Mouse (Mus musculus) yolk sac, embryonic 10.5 days (tissue): ENCODE measurements around the gene Stxbp5.

ENCODE experiments used
- DNase-seq: peaks from one replicate; pipeline ENCODE4 v3.0.0-alpha.2; 2017; ENCODE audit warnings: low spot score

The Stxbp5 gene

DNA sequence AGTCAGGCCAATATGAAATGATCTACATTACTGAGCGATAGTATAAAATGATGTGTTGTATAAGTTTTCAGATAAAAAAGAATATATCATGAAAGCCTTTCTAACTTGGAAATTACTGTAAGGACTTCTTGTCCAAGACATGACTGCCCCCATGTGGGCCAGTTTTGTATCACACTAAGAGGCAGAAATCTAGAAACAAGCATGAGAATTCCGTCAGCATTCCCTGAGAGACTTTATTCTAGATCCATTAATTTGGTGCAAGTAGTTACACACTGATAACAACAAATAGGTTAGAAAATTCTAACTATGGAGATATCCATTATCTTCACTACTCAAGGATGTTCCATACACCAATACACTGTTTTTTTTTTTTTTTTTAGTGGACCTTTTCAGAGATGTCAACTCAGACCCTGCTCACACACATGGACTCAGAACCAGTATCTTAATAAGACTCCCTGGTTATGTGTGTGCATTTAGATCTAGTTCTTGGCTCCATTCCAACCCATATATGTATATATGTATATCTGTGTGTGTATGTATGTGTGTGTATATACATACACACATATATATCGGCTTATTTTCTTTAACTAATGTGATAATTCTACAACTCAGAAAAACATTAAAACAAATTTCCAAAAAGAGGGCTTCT, 145.9 kb downstream of the Stxbp5 start:
- DNase-seq = peak; percentile 50

DNA sequence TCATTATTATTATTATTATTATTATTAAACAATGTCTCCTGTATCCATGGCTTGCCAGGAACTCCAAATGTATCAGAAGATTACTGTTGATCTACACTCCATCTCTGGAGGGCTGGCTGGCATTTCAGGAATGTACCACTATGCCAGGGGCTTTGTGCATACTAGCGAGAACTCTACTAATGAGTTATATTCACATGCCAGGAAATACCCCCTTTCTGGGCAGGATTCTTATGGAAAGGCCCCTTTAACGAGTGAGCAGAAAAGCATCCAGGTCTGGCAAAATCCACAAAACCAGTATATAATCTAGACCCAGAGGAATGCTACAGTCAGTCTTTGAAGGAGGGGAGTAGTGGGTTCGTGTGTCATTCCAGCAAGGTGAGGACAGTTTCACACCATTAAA, 167.0 kb downstream of the Stxbp5 start:
- DNase-seq = no peak

- no peak for DNase-seq
Measured at GRCm38 (mm10) chr10:9732065-9732749, 168.7 kb downstream of the Stxbp5 start.

DNA sequence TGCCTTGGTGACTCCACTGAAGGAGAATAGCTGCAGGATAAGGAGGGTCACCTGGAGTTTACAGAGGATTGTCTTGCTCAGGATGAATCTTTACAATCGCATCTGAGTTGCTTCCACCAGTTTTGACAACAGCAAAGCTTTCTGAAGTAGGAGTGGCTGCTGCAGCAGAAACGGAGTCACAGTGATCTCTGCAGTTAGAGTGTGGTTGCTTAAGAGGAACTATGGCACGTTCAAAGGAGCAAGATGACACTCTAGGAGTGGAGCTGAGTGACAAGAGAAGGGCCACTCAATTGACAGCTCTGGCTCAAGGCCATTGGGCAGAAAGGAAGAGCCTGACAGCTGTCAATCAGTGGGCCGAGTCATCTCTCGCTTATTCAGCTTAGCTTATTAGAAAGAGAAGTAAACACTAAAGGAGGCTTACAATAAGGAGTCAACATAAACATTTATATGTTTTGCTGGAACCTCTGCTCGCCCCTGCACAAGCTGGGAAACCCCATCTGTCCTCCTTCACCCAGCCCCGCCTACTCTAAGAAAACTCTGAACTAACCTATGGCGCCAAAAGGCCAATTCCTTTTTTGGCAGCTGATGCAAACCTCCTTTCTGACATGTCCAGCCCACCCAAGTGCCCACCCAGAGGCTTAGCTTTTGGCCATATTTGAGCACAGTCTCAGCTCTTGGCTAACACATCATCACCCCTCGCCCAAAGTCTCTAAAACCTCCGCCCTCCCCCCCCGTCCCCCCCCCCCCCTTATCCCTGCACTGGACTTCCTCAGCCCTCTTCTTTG, 178.2 kb downstream of the Stxbp5 start:
- no peak for DNase-seq

GRCm38 (mm10) chr10:9720027-9720426, 180.9 kb downstream of the Stxbp5 start:
- no peak for DNase-seq

GRCm38 (mm10) chr10:9718086-9718485, 182.8 kb downstream of the Stxbp5 start:
- DNase-seq = peak; percentile 20
